Mouse (Mus musculus) CD4-positive helper T cell, adult 2 months (primary cell): Measurements from ENCODE around the gene Dock10.
A peak's percentile ranks its signal among the peaks of the same experiment; 100 is the strongest.

ENCODE experiments used
- DNase-seq: peaks from one replicate; pipeline ENCODE4 v3.0.0-alpha.2; 2012; ENCODE audit warnings: low read depth, missing footprints, low spot score

The Dock10 gene

DNA sequence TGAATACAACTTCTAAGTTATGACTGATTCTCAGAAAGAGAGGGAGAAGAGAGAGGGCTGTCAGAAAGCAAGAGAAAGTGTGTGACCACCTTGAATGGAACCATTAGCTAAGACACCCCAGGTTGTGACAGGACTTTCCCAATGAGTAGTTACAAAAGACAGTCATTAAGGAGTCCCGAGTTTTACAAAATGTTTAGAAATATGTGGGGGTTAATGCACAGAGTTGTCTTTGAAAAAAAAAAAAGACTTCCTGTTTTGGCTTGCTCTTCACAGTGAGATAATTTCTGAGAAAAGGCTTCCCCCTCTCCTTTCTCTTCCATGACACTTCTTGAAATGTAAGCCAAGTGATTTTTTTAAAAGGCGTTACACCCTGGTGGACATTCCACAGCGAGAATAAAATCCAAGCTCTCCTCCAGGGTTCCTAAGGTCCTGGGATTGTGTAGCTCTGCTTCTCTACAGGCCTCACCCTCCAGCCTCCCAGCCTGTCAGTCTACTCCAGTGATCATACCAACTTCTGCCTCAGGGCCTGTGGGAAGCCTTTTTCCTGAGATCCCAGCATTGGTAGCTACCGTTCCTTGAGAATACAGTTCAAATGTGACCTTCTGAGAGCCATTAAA is 144.8 kb downstream of the Dock10 start:
- no peak for DNase-seq

GRCm38 (mm10) chr1:80607546-80607945 is 150.8 kb downstream of the Dock10 start:
- no peak for DNase-seq

GRCm38 (mm10) chr1:80606131-80606754 is 152.1 kb downstream of the Dock10 start:
- DNase-seq = no peak

- no peak for DNase-seq
Measured at GRCm38 (mm10) chr1:80604332-80604731, 154.0 kb downstream of the Dock10 start.

DNA sequence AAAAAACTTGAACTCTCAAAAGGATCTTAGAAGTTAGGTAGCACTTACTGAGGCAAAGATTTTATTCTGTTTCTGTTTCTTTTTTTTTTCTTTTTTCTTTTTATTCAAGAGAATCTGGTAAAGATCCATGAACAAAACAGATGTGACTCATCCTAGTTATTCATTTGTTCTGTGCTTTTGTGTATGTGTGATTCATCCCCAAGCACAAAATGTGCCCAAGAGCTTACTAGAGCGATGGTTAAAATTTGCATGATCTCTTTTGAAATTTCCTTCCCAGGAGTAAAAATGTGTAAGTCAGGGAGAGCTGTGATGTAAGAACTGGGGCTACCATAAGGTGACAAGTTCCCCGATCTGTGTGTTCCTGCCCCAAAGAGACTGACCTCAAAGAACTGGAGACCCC is 155.2 kb downstream of the Dock10 start:
- DNase-seq = no peak

- DNase-seq = no peak
Measured at GRCm38 (mm10) chr1:80583281-80583680, 175.0 kb downstream of the Dock10 start.

GRCm38 (mm10) chr1:80582186-80582585 is 176.1 kb downstream of the Dock10 start:
- DNase-seq = no peak

GRCm38 (mm10) chr1:80576898-80577297 is 181.4 kb downstream of the Dock10 start:
- DNase-seq = peak; percentile 51

DNA sequence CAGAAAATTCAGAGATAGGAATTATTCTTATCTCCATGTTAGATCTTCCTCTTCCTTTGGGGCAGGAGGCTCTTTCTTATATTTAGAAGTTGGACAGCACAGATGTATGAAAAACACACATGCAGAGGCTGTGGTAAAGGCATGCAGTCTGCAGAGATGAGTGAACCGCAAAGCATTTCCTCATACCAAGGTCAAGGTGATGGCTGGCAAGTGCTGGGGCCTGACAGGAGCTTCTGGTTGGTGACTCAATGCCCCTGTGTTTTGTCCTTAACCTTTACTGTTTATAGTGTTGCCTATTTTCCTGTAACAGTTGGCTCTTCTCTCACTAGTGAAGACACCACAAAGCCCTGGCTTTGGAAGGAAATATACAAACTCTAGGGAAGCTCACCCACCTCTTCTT is 201.9 kb downstream of the Dock10 start:
- no peak for DNase-seq

- no peak for DNase-seq
Measured at GRCm38 (mm10) chr1:80541522-80541921, 216.8 kb downstream of the Dock10 start.

DNA sequence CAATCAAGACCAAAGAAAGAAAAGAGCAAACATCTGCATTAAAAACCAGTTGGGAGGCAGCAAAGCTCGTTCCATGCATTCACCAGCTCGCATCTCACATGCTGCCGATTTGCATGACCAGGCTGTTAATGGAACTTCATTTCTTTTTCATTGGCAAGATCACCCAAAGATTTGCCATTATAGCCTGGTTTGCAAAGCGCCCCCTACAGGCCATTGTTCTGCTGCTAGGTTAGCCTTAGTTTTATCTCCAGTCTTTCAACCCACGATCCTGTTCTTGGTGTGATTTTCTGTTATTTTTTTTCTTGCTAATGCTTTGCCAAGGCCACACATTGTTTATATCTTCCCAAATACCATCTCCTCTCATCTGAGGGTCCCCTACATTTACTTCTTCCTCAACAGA is 236.1 kb downstream of the Dock10 start:
- peak; percentile 28 for DNase-seq

DNA sequence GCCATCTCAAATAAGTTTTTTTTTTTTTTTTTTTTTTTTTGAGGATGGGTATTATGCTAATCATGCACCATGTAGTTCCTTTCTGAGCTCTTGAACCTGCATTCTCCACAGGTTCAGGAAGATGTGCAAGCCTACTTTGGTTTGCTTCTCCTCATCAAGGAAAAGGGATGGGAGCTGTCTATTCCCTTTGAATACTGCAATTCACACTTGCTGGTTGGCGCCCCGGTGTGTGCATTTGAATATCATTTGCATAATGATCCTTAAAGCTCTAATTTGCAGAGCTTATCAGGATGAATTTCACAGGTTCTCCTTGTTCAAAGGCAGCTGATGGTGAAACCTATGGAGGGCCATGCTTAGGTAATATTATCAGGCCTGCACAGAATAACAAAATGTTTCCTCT is 237.9 kb downstream of the Dock10 start:
- no peak for DNase-seq

DNA sequence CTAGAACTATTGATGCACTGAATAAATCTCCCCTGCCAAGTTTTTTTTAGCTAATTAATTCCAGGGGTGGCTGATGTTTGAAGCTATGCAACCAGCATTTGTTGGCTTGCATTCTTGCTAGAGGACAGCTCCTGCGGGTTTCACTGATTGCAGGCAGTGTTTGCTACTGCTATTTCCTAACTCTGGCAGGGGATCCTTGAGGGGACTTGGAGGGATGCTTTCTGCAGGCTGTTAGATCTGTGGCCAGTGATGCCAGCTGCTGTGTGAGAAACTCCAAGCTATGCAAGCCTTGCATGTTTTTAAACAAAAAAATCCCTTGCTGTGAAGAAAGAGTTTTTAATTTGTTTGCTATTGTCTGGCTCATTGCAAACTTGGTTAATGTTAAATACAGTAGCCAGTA is 238.4 kb downstream of the Dock10 start:
- DNase-seq = no peak

- no peak for DNase-seq
Measured at GRCm38 (mm10) chr1:80515836-80516235, 242.5 kb downstream of the Dock10 start.

DNA sequence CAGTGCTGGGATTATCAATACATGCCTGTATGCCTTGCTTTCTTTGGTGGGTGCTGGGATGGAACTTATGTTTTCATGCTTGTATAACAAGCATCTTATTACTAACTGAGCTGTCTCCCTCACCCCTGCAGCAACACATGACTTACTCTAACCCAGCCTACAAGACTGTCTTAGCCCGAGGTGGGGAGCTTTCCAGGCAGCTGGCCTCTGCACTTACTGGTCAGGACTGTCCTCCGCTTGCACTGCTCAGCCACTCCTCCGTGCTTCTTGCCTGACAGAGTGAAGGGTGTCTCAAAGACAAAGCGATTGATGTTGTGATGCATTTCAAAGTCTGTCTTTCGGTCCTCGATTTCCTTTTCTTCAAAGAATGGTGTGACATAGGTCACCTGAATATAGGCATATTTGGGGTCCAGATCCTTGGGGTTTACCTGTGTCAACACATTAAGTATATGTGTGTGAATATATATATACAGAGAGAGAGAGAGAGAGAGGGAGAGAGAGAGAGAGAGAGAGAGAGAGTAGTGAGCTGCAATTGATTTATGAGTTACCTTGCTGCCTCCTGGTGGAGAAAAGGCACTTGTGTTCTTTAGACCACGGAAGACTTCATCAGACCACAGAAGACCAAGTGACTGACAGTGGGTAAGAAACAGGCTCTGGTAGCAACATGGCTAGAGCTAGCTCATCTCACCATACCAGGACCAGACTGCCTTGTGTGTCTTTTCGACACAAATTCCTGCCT is 245.9 kb downstream of the Dock10 start:
- DNase-seq = peak; percentile 56

DNA sequence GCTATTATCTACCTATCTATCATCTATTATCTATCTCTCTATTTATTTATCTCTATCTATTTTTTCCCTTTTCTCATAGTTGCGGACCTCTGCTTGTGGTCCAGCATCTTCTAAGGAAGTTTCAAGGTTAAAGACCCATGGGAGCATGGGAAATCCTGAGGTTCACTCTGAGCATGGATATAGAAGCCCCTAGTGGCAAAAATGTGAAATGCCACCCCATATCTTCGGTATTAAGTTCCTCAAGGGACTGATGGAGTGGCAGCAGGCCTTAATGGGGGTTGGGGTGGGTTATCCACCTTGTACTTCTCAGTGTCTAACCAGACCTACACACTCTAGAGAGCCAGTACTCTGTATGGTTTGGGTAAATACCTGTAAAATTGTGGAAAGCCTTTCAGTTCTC is 253.6 kb downstream of the Dock10 start:
- DNase-seq = peak; percentile 31

DNA sequence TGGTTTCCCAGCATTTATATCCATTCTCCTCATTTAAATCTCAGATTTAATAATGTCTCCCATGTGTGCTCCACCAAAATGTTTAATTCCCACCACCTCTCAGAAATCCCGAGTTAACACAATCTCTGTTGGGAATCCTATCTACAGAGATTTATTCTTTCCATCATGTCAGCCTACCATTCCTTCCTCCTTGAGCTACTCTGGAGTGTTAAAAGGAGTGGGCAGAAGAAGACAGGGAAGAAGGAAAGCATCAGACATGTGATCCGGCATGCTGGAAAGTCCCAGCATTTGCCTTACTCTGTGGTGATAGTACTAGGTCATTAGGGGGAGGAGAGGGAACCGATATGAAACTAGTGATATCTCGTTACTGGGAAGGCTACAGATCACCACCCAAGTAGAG is 254.2 kb downstream of the Dock10 start:
- no peak for DNase-seq

GRCm38 (mm10) chr1:80502456-80503165 is 255.7 kb downstream of the Dock10 start:
- DNase-seq = no peak

GRCm38 (mm10) chr1:80499264-80499663 is 259.1 kb downstream of the Dock10 start:
- no peak for DNase-seq

GRCm38 (mm10) chr1:80496360-80496759 is 262.0 kb downstream of the Dock10 start:
- no peak for DNase-seq

- no peak for DNase-seq
Measured at GRCm38 (mm10) chr1:80483419-80483818, 274.9 kb downstream of the Dock10 start.

DNA sequence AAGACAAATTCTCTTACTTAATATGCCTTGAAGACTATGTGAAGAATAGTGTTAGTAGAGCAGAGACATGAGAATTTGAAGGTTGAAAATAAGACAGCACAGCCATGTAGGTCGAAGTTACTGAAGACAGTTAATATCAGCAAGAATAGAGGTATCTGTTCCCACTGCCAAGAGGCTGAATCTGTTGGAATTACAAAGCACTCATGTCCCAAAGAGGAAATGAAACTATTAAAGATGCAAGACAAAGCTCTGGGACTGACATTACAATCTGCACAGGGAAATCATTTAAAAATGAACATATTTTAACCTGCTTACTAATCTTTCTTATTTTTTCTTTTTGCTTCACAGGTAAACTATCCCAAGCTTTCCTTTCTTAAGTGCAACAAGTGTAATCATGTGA is 283.4 kb downstream of the Dock10 start:
- no peak for DNase-seq
